Mouse (Mus musculus) brain, adult 10 weeks (tissue): Measurements from ENCODE around the gene Tceal1. TPM values are rescaled to one million over a fixed set of nuclear protein-coding genes. Genes with fewer than 3 reads are reported as not detected.

Experiments
- polyA plus RNA-seq: library from polyadenylated mRNA; stranded (reverse); fragments of 350-450 nt; fragmentation: Illumina TruSeq; extraction: RNeasy Lipid Tissue Mini Kit (QIAGEN cat#74804); gene quantifications from one replicate; pipeline ENCODE4 v1.2.3, GENCODE M21; 2015; ENCODE audit warnings: low read depth, low replicate concordance

Tceal1 gene
- 30.6 TPM for polyA plus RNA-seq

DNA sequence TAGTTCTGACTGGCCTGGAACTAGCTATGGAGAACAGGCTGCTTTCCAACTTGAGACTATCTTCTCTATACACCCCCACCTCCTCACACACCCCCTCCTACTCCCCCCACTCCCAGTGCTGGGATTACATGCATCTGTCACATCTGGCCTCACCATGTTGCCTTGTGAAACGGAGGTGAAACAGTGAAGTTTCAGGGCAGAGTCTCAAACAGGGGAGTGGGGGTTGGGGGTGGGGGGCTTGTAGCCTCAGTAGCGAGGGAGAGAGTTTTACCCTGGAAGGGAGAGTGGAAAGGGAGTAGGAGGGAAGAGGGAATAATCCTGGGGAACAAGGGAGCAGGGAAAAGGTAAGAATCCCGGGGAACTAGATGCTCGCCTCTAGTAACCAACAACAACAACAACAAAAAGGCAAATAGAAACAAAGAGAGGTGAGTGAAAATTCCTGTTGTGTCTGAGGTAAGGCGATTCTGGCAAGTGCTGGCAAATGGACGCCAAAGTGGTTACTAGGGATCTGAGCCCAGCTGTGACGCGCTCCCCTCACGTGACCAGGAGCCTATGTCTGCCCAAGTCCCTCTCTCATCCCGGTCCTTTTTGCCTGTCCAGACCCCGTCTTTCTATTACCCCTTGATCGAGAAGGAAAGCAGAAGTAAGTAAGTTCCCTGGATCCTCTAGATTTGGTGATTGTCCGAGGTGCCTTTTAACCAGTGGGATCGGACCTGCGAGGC, at the start of gene Tceal1:
Gene Tceal1, plus strand, starts transcription at position 537 of the 722 bp plus-strand sequence.

DNA sequence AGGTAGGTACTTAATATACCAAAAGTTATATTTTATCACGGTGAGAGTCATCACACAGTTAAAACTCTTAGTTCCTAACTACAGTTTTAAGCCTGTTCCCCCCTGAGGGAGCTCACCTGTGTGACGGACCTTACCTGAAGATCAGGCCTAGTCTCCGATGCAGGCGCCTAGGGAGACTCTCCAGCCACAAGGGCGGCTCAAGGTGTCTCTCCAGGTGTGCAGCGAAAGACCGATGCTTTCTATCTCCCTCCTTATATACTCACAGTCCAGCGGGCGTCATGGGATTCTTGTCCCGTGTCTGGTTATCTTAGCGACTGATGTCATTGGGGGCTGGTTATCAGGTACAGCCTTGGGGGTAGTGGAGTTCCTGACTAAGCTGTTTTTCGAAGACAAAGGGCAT, 35.7 kb downstream of the Tceal1 start, which contains the start of gene Morf4l2:
Gene Morf4l2, minus strand, starts transcription at position 232 of the 400 bp plus-strand sequence.

Other genes starting within 250 kb of the Tceal1 start
- gene Kir3dl1, start 190.0 kb upstream of the Tceal1 start, polyA plus RNA-seq, result not detected
- not detected for gene Kir3dl2, start 163.9 kb upstream of the Tceal1 start, polyA plus RNA-seq
- gene Tceal3, start 117.1 kb upstream of the Tceal1 start, polyA plus RNA-seq, result 240 TPM
- 361 TPM for gene Morf4l2, start 35.7 kb downstream of the Tceal1 start, polyA plus RNA-seq
- not detected for gene Glra4, start 72.2 kb downstream of the Tceal1 start, polyA plus RNA-seq
- 1,949 TPM for gene Plp1, start 114.7 kb downstream of the Tceal1 start, polyA plus RNA-seq
- gene Rab9b, start 160.8 kb downstream of the Tceal1 start, polyA plus RNA-seq, result 24.7 TPM
- gene H2bfm, start 219.3 kb downstream of the Tceal1 start, polyA plus RNA-seq, result not detected